Mouse (Mus musculus) heart, adult 2 months (tissue): ENCODE measurements around the gene Eif2ak1.

Experiments
- CTCF ChIP-seq: fragments of 200-600 bp; IDR thresholded peaks from 2 replicates; pipeline ENCODE4 v1.8.1; 2022; ENCODE audit warnings: antibody characterized with exemption, mild to moderate bottlenecking, moderate library complexity
- POLR2A ChIP-seq: fragments of 200-500 bp; IDR thresholded peaks from 2 replicates; pipeline ENCODE4 v1.6.1; 2011; ENCODE audit warnings: mild to moderate bottlenecking, low read depth, low read length, control low read depth; ENCODE audit not compliant: insufficient read depth

GRCm38 (mm10) chr5:143931863-143932580 is 114.4 kb downstream of the Eif2ak1 start:
- TF ChIP-seq CTCF (no peak), POLR2A (no peak)
